Mouse (Mus musculus): Measurements from ENCODE around the gene Rtel1.

GRCm38 (mm10) chr2:181288691-181289090, 30.8 kb upstream of the Rtel1 start:
- TF ChIP-seq EP300 (IDR thresholded peaks at IDR 0.05) (no peak), CTCF (IDR thresholded peaks at IDR 0.05) (no peak)
